Comparison of ENCODE assay signal across 10 mouse cellular contexts in genomic region chr2:102866594-102866993, GRCm38 (mm10). TPM values are rescaled to one million over a fixed set of nuclear protein-coding genes. Genes with fewer than 3 reads are reported as not detected.
DNase-seq lines count a peak whose midpoint lies in the region; ATAC-seq and TF ChIP-seq lines count a peak whose summit lies in the region.
"Had no signal": no experiment of that assay in that cellular context is flagged by ENCODE, and none has a peak within 500 bp of the region (broad histone marks: within the 10 kb centered on the region; RNA-seq: fewer than 3 reads in every experiment).

No protein-coding gene starts in this region.

- no peak overlapping the region for H3K4me3 ChIP-seq in heart, embryonic 11.5 days (ENCODE audit: low read depth, low read length)
- H3K4me3 ChIP-seq in heart, adult 2 months, result no peak overlapping the region
- H3K4me3 ChIP-seq in intestine, embryonic 15.5 days (replicated peaks), result no peak overlapping the region
- H3K4me3 ChIP-seq in stomach, embryonic 16.5 days (replicated peaks; ENCODE audit: low read length), result no peak overlapping the region
- H3K4me3 ChIP-seq in kidney, adult 2 months (ENCODE audit: insufficient read depth, low read depth, low read length), result no peak overlapping the region
- H3K4me3 ChIP-seq: forebrain, embryonic 12.5 days had no signal

- WGBS in heart, embryonic 11.5 days (ENCODE audit: insufficient replicate concordance), result 3% methylated on average over 1 of the region's 1 CpGs
- 3% methylated on average over 1 of the region's 1 CpGs for WGBS in heart, adult 2 months
- 3% methylated on average over 1 of the region's 1 CpGs for WGBS in intestine, embryonic 15.5 days
- 3% methylated on average over 1 of the region's 1 CpGs for WGBS in stomach, embryonic 16.5 days
- 19% methylated on average over 1 of the region's 1 CpGs for WGBS in kidney, adult 2 months

- no peak overlapping the region for H3K4me2 ChIP-seq in heart, embryonic 11.5 days
- H3K4me2 ChIP-seq in intestine, embryonic 15.5 days (replicated peaks), result no peak overlapping the region
- no peak overlapping the region for H3K4me2 ChIP-seq in stomach, embryonic 16.5 days (ENCODE audit: low read depth, low read length)
- H3K4me2 ChIP-seq: forebrain, embryonic 12.5 days had no signal

- H3K27me3 ChIP-seq in heart, embryonic 11.5 days (ENCODE audit: control insufficient read depth, insufficient read depth, low read length), result no peaks in the 10 kb centered on the region
- no peaks in the 10 kb centered on the region for H3K27me3 ChIP-seq in heart, adult 2 months (ENCODE audit: control insufficient read depth, insufficient read depth, low read length)
- no peaks in the 10 kb centered on the region for H3K27me3 ChIP-seq in intestine, embryonic 15.5 days (replicated peaks)
- no peaks in the 10 kb centered on the region for H3K27me3 ChIP-seq in stomach, embryonic 16.5 days (ENCODE audit: control insufficient read depth, insufficient read depth, low read length)
- no peaks in the 10 kb centered on the region for H3K27me3 ChIP-seq in kidney, adult 2 months (replicated peaks; ENCODE audit: control insufficient read depth, insufficient read depth, low read length)
- H3K27me3 ChIP-seq: forebrain, embryonic 12.5 days had no signal

- H3K9me3 ChIP-seq in heart, embryonic 11.5 days (replicated peaks; ENCODE audit: control insufficient read depth, low read length), result no peaks in the 10 kb centered on the region
- no peaks in the 10 kb centered on the region for H3K9me3 ChIP-seq in intestine, embryonic 15.5 days
- no peaks in the 10 kb centered on the region for H3K9me3 ChIP-seq in stomach, embryonic 16.5 days (replicated peaks; ENCODE audit: control insufficient read depth, low read length)
- H3K9me3 ChIP-seq: forebrain, embryonic 12.5 days had no signal

- no peak for DNase-seq in heart, adult 2 months
- DNase-seq in retina, postnatal 1 day, result peak; percentile 53
- no peak for DNase-seq in retina, embryonic 14.5 days (ENCODE audit: low spot score)
- DNase-seq in kidney, adult 2 months, result no peak
- DNase-seq in urinary bladder, adult 2 months (ENCODE audit: low spot score), result no peak
- DNase-seq: kidney, postnatal 36 days had no signal

- no peak for TF ChIP-seq EP300 in heart, adult 2 months (IDR thresholded peaks at IDR 0.05; ENCODE audit: insufficient read depth, low read depth, low read length)

- no peak for TF ChIP-seq CTCF in heart, adult 2 months (IDR thresholded peaks at IDR 0.05)
- TF ChIP-seq CTCF in kidney, adult 2 months (conservative IDR thresholded peaks at IDR 0.05; ENCODE audit: insufficient read depth, insufficient read length, low read depth, low read length), result no peak

- intact Hi-C loops in heart, adult 2 months (cut with DNase I), result loop anchor here (5.0 kb wide), 1 partner anchor 36 kb away; the partner anchor contains the start of gene Cd44

- 0 out of 2 replicates have a peak, but pooled peaks have one; percentile 55 for ATAC-seq in heart, embryonic 11.5 days (replicated peaks; ENCODE audit: insufficient number of reproducible peaks, low FRiP score, low TSS enrichment)
- peak; percentile 53 for ATAC-seq in intestine, embryonic 15.5 days
- peak; percentile 76 for ATAC-seq in stomach, embryonic 16.5 days (ENCODE audit: insufficient read depth, low FRiP score)

- no peaks in the 10 kb centered on the region for H3K79me2 ChIP-seq in heart, adult 2 months (replicated peaks; ENCODE audit: control insufficient read depth, insufficient read depth, low read length)

- H3K36me3 ChIP-seq in heart, embryonic 11.5 days (ENCODE audit: control insufficient read depth, insufficient read depth, low read length), result no peaks in the 10 kb centered on the region
- H3K36me3 ChIP-seq in heart, adult 2 months (ENCODE audit: control insufficient read depth, insufficient read depth, low read length), result no peaks in the 10 kb centered on the region
- H3K36me3 ChIP-seq in intestine, embryonic 15.5 days, result no peaks in the 10 kb centered on the region
- H3K36me3 ChIP-seq in stomach, embryonic 16.5 days (ENCODE audit: control insufficient read depth, insufficient read depth, low read length), result no peaks in the 10 kb centered on the region
- H3K36me3 ChIP-seq in kidney, adult 2 months (ENCODE audit: control insufficient read depth, insufficient read depth, low read length), result no peaks in the 10 kb centered on the region
- H3K36me3 ChIP-seq: forebrain, embryonic 12.5 days had no signal

- peak overlapping the region; percentile 63; the same call in 1 of the 2 replicates for H3K27ac ChIP-seq in heart, embryonic 11.5 days (ENCODE audit: low read depth, low read length)
- no peak overlapping the region for H3K27ac ChIP-seq in heart, adult 2 months
- no peak overlapping the region for H3K27ac ChIP-seq in intestine, embryonic 15.5 days
- H3K27ac ChIP-seq in stomach, embryonic 16.5 days (ENCODE audit: low read length), result peak overlapping the region; percentile 83
- H3K27ac ChIP-seq in kidney, adult 2 months (ENCODE audit: insufficient read depth, low read depth, low read length), result no peak overlapping the region
- H3K27ac ChIP-seq: forebrain, embryonic 12.5 days had no signal

- no peak overlapping the region for H3K9ac ChIP-seq in heart, embryonic 11.5 days (ENCODE audit: low read depth, low read length)
- H3K9ac ChIP-seq in heart, adult 2 months (ENCODE audit: low read depth, low read length), result no peak overlapping the region
- no peak overlapping the region for H3K9ac ChIP-seq in intestine, embryonic 15.5 days
- no peak overlapping the region for H3K9ac ChIP-seq in stomach, embryonic 16.5 days (ENCODE audit: low read length)
- H3K9ac ChIP-seq: forebrain, embryonic 12.5 days had no signal

- H3K4me1 ChIP-seq in heart, embryonic 11.5 days (ENCODE audit: control insufficient read depth, insufficient read depth, low read length), result peaks cover 24% of the 10 kb centered on the region
- H3K4me1 ChIP-seq in heart, adult 2 months (ENCODE audit: control insufficient read depth, insufficient read depth, low read length), result peaks cover 4% of the 10 kb centered on the region
- H3K4me1 ChIP-seq in intestine, embryonic 15.5 days (replicated peaks), result 0 out of 2 replicates have a peak, but pooled peaks cover 2% of the 10 kb centered on the region
- peaks cover 10% of the 10 kb centered on the region for H3K4me1 ChIP-seq in stomach, embryonic 16.5 days (ENCODE audit: control insufficient read depth, insufficient read depth, low read length)
- H3K4me1 ChIP-seq in kidney, adult 2 months (ENCODE audit: control insufficient read depth, insufficient read depth, low read length), result no peaks in the 10 kb centered on the region

- TF ChIP-seq POLR2A in heart, adult 2 months (IDR thresholded peaks at IDR 0.05; ENCODE audit: insufficient read depth, low read depth, low read length), result no peak
- TF ChIP-seq POLR2A in kidney, adult 2 months (IDR thresholded peaks at IDR 0.05; ENCODE audit: low read depth, low read length), result no peak

RNA-seq across cellular contexts. Expression of gene Cd44, which starts 34.9 kb away (rescaled TPM):
- polyA plus RNA-seq in heart, embryonic 11.5 days (2014; fragmentation: Nextera tagmentation; extraction: Ambion mirVana), result 24.8 and 28.8 TPM in 2 replicates
- 10 to 100 TPM in 1 of 2 experiments, 1 to 10 TPM in 1; 8.4 to 10.8 TPM for total RNA-seq in heart, adult 2 months (2021)
- 9.1 and 10.4 TPM in 2 replicates for polyA plus RNA-seq in heart, adult 2 months (2012; rRNA removed)
- polyA plus RNA-seq in intestine, embryonic 15.5 days (2015; fragmentation: Nextera tagmentation; extraction: Ambion mirVana), result 12.6 and 13.8 TPM in 2 replicates
- 26.5 and 33.8 TPM in 2 replicates for polyA plus RNA-seq in stomach, embryonic 16.5 days (2015; fragmentation: Nextera tagmentation; extraction: Ambion mirVana)
- polyA plus RNA-seq in kidney, adult 2 months (2012; rRNA removed), result 1.8 and 3.3 TPM in 2 replicates
- polyA plus RNA-seq in urinary bladder, adult 2 months (2012; rRNA removed), result 26.9 and 32.5 TPM in 2 replicates

Comparison
In these comparisons a context has a peak if more than half of its experiments do, and no peak if none do; other contexts are left out.
1. H3K27ac ChIP-seq: peak in heart, embryonic 11.5 days (single experiment) and stomach, embryonic 16.5 days (single experiment); none in heart, adult 2 months (single experiment), intestine, embryonic 15.5 days (single experiment) and kidney, adult 2 months (single experiment).
2. Peak in every context shown above with its lines, with median percentiles within 50 percentile points of each other: ATAC-seq.